ENCODE assay signal across 8 mouse cellular contexts in genomic region chr16:57177254-57177653, GRCm38 (mm10). TPM values are rescaled to one million over a fixed set of nuclear protein-coding genes. Genes with fewer than 3 reads are reported as not detected.
DNase-seq lines count a peak whose midpoint lies in the region; ATAC-seq lines count a peak whose summit lies in the region.

No protein-coding gene starts in this region.

- no peaks in the 10 kb centered on the region for H3K27me3 ChIP-seq in intestine, embryonic 15.5 days (replicated peaks)
- no peaks in the 10 kb centered on the region for H3K27me3 ChIP-seq in midbrain, embryonic 13.5 days

- peak; percentile 78 for ATAC-seq in cerebellum, adult (ENCODE audit: insufficient number of reproducible peaks, low FRiP score, low TSS enrichment)
- ATAC-seq in intestine, embryonic 15.5 days: peak; percentile 58; the same call in 1 of the 2 replicates
- ATAC-seq in midbrain, embryonic 13.5 days: 0 out of 2 replicates have a peak, but pooled peaks have one; percentile 56

- no peaks in the 10 kb centered on the region for H3K4me1 ChIP-seq in intestine, embryonic 15.5 days (replicated peaks)
- H3K4me1 ChIP-seq in midbrain, embryonic 13.5 days (replicated peaks): no peaks in the 10 kb centered on the region

- no peak for DNase-seq in cerebellum, adult 11-12 months
- DNase-seq in left cerebral cortex, postnatal 14 days (ENCODE audit: low spot score in 2 of 2): peak; percentile 52 to 64
- DNase-seq in left cerebral cortex, adult 11 months (ENCODE audit: low spot score): no peak
- peak; percentile 8 for DNase-seq in brain, embryonic 18.5 days (ENCODE audit: low read depth, low spot score)
- no peak for DNase-seq in gastrocnemius, postnatal 36 days

- no peak overlapping the region for H3K9ac ChIP-seq in intestine, embryonic 15.5 days
- H3K9ac ChIP-seq in midbrain, embryonic 13.5 days (replicated peaks): no peak overlapping the region

- WGBS in intestine, embryonic 15.5 days: 68% methylated on average over 2 of the region's 2 CpGs
- 58% methylated on average over 2 of the region's 2 CpGs for WGBS in midbrain, embryonic 13.5 days

- no peak overlapping the region for H3K4me2 ChIP-seq in intestine, embryonic 15.5 days (replicated peaks)
- H3K4me2 ChIP-seq in midbrain, embryonic 13.5 days (replicated peaks): no peak overlapping the region

- H3K9me3 ChIP-seq in intestine, embryonic 15.5 days: no peaks in the 10 kb centered on the region
- H3K9me3 ChIP-seq in midbrain, embryonic 13.5 days: no peaks in the 10 kb centered on the region

- H3K36me3 ChIP-seq in intestine, embryonic 15.5 days: peaks cover 8% of the 10 kb centered on the region; the same call in 1 of the 2 replicates
- H3K36me3 ChIP-seq in midbrain, embryonic 13.5 days: peaks cover 47% of the 10 kb centered on the region

- H3K4me3 ChIP-seq in intestine, embryonic 15.5 days (replicated peaks): no peak overlapping the region
- H3K4me3 ChIP-seq in midbrain, embryonic 13.5 days (replicated peaks): no peak overlapping the region

- intact Hi-C loops in left cerebral cortex, postnatal 14 days (cut with DNase I): no loop called here
- intact Hi-C loops in gastrocnemius, postnatal 36 days (cut with DNase I): no loop called here

- no peak overlapping the region for H3K27ac ChIP-seq in intestine, embryonic 15.5 days
- no peak overlapping the region for H3K27ac ChIP-seq in midbrain, embryonic 13.5 days

RNA-seq across cellular contexts. Expression of gene Nit2, which starts 10.1 kb away (rescaled TPM):
- total RNA-seq in left cerebral cortex, postnatal 14 days (2021): 10 to 100 TPM; 19.2 to 19.5 TPM
- polyA plus RNA-seq in intestine, embryonic 15.5 days (2015; fragmentation: Nextera tagmentation; extraction: Ambion mirVana): 74.7 and 81.2 TPM in 2 replicates
- polyA plus RNA-seq in midbrain, embryonic 13.5 days (2015; fragmentation: Nextera tagmentation; extraction: Ambion mirVana): 41.3 and 41.6 TPM in 2 replicates
- total RNA-seq in gastrocnemius, postnatal 36 days (2021): 10 to 100 TPM; 24.1 to 25.1 TPM

RNA-seq across cellular contexts. Expression of gene Tbc1d23, which starts 54.0 kb away (rescaled TPM):
- total RNA-seq in left cerebral cortex, postnatal 14 days (2021): 10 to 100 TPM; 38.8 to 42.4 TPM
- 21.9 TPM in 2 replicates for polyA plus RNA-seq in intestine, embryonic 15.5 days (2015; fragmentation: Nextera tagmentation; extraction: Ambion mirVana)
- polyA plus RNA-seq in midbrain, embryonic 13.5 days (2015; fragmentation: Nextera tagmentation; extraction: Ambion mirVana): 32.3 and 33.2 TPM in 2 replicates
- 10 to 100 TPM; 16.4 to 17.6 TPM for total RNA-seq in gastrocnemius, postnatal 36 days (2021)

RNA-seq across cellular contexts. Expression of gene Tomm70a, which starts 55.8 kb away (rescaled TPM):
- 100 to 1,000 TPM; 107 to 110 TPM for total RNA-seq in left cerebral cortex, postnatal 14 days (2021)
- polyA plus RNA-seq in intestine, embryonic 15.5 days (2015; fragmentation: Nextera tagmentation; extraction: Ambion mirVana): 50.1 and 55.8 TPM in 2 replicates
- 52.4 and 54.4 TPM in 2 replicates for polyA plus RNA-seq in midbrain, embryonic 13.5 days (2015; fragmentation: Nextera tagmentation; extraction: Ambion mirVana)
- 10 to 100 TPM; 30.4 to 33.1 TPM for total RNA-seq in gastrocnemius, postnatal 36 days (2021)

Comparison
In these comparisons a context has a peak if more than half of its experiments do, and no peak if none do; other contexts are left out.
1. DNase-seq: peak in left cerebral cortex, postnatal 14 days (2 of 2) and brain, embryonic 18.5 days (single experiment); none in cerebellum, adult 11-12 months (single experiment), left cerebral cortex, adult 11 months (single experiment) and gastrocnemius, postnatal 36 days (0 of 2).
2. Peak in every context shown above with its lines, with median percentiles within 50 percentile points of each other: ATAC-seq.